Mouse (Mus musculus) splenic B cell, adult 2 months (primary cell): Measurements from ENCODE around the gene Sdhd.

Experiments
- DNase-seq: peaks from one replicate; pipeline ENCODE4 v3.0.0-alpha.2; 2011; ENCODE audit warnings: low read depth, low spot score
- H3K27me3 ChIP-seq: 2 replicates; pipeline ENCODE4 v1.6.1; 2012; ENCODE audit warnings: mild to moderate bottlenecking, low read length, moderate library complexity, mixed read lengths; ENCODE audit not compliant: control insufficient read depth, poor library complexity, insufficient read depth, severe bottlenecking
- H3K36me3 ChIP-seq: 2 replicates; pipeline ENCODE4 v1.6.1; 2012; ENCODE audit warnings: mild to moderate bottlenecking, low read length, moderate library complexity, mixed read lengths; ENCODE audit not compliant: control insufficient read depth, poor library complexity, insufficient read depth, severe bottlenecking

The Sdhd gene

GRCm38 (mm10) chr9:50602055-50602845 lies 1.4 kb downstream of the Sdhd start:
- DNase-seq: no peak
- Histone ChIP-seq H3K27me3 (no peaks in the 10 kb centered on the region), H3K36me3 (peaks cover 5% of the 10 kb centered on the region)

DNA sequence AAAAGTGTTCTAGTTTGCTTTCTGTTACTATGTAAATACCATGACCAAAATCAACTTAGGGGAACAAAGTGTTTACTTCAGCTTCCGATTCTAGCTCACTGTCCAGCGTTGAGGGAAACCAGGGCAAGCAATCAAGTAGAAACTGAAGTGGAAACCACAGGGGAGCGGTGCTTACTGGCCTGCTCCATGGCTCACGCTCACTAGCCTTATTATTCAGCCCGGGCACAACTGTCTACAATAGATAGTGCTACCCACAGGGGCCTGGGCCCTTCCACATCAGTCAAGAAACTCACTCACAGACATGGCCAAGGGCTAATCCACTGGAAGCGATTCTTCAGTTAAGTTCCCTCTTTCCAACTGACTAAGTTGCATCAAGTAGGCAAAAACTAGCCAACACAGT lies 2.1 kb downstream of the Sdhd start:
- no peaks in the 10 kb centered on the region for H3K27me3 ChIP-seq
- H3K36me3 ChIP-seq: peaks cover 5% of the 10 kb centered on the region
- DNase-seq: no peak

DNA sequence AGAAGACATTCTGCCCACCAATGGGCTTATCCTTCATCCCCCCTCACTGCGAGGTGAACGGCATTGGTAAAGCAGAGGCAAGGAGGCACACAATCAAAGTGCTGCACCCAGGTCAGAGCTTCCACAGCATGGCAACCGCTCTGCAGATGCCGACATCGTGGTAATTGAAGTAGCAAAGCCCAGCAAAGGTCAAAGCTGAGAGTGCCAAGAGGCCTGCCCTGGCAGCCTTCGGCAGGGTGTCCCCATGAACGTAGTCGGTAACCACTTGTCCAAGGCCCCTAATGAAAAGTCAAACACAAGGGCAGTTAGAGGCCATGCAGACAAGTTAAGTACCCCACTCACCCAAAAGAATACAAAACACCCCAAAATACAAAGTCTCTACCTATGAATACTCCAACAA lies 6.6 kb downstream of the Sdhd start:
- peaks cover 5% of the 10 kb centered on the region for H3K36me3 ChIP-seq
- no peak for DNase-seq

DNA sequence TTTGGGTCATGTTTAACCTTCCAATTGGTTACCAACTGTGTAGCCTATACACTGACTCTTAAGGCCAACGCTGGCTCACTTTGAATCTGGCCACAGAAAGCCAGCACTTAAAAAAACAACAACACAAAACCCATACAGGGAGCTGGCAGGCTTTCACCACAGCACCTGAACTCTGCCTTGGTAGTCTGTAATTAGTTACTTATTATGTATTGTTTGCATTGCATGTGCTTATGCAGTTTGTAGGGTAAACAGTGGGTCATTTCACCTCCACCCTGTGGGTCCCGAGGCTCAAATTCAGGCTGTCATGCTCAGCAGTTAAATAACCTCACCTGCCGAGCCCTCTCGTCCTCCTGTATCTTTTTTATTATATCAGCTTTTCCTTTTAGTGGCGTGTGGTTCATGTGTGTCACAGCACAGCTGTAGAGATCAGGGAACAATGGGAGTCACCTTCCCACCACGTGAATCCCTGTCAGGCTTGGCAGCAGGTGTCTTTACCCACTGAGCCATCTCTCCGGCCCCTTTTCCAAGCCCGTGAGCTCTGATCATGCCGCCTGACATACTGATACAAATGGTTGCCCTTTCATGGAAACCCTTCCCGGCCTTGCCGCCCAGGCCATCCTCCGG lies 8.7 kb downstream of the Sdhd start:
- DNase-seq: no peak
- Histone ChIP-seq H3K36me3 (peaks cover 5% of the 10 kb centered on the region), H3K27me3 (no peaks in the 10 kb centered on the region)

More for the DNA sequence above, 6.6 kb downstream of the Sdhd start:
- H3K27me3 ChIP-seq: no peaks in the 10 kb centered on the region

GRCm38 (mm10) chr9:50593544-50593943 lies 10.1 kb downstream of the Sdhd start:
- no peaks in the 10 kb centered on the region for H3K27me3 ChIP-seq
- H3K36me3 ChIP-seq: no peaks in the 10 kb centered on the region
- DNase-seq: peak; percentile 76

- DNase-seq: no peak
- H3K36me3 ChIP-seq: no peaks in the 10 kb centered on the region
- no peaks in the 10 kb centered on the region for H3K27me3 ChIP-seq
Observed at GRCm38 (mm10) chr9:50592955-50593354, 10.7 kb downstream of the Sdhd start.

DNA sequence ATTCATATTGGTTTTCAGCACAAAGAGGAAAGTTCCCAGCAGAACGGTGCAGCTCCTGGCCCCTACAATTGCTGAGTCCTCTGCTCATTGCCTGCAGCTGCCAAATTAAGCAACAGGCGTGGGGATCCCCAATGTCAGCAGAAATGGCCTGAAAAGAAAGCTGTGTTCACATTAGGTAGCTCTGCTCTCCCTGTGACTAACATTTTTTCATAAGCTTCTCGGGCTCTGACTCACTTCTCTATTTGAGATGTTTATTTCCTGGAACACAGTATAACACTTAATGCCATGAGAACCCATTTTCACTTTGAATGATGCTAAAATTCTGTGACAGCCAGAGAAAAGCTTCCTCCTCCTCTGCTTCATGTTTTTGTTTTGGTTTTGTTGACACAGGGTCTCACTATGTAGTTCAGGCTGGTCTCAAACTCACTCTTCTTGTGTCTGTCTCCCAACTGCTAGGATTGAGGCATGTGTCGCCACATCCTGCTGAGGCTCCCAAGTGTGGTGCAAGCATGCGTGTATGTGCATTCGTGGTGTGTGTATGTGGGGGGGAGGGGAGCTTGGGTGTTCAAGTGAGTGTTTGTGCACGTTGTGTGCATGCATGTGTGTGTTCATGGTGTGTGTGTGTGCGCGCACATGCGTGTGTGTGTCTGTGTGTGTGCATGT lies 12.6 kb downstream of the Sdhd start:
- Histone ChIP-seq H3K27me3 (no peaks in the 10 kb centered on the region), H3K36me3 (no peaks in the 10 kb centered on the region)
- DNase-seq: peak; percentile 12

DNA sequence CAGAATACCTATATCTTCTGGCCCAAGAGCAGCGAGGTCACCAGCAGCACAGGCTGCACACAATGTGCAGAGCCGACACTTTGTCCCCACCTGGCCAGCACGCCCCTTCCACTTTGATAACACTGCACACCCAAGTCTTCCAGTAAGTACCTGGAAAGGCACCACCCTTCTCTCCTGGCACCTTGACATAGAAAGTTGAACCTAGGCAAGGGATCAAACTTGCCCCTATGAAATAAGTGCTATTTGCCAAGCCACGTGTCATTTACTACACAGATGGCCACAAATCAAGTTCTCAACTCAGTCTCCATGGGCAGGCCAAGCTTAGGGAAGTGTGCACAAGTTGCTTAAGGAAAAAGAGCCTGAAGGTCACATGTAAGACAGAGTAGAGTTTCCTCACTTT lies 16.7 kb downstream of the Sdhd start:
- Histone ChIP-seq H3K36me3 (no peaks in the 10 kb centered on the region), H3K27me3 (no peaks in the 10 kb centered on the region)
- no peak for DNase-seq

DNA sequence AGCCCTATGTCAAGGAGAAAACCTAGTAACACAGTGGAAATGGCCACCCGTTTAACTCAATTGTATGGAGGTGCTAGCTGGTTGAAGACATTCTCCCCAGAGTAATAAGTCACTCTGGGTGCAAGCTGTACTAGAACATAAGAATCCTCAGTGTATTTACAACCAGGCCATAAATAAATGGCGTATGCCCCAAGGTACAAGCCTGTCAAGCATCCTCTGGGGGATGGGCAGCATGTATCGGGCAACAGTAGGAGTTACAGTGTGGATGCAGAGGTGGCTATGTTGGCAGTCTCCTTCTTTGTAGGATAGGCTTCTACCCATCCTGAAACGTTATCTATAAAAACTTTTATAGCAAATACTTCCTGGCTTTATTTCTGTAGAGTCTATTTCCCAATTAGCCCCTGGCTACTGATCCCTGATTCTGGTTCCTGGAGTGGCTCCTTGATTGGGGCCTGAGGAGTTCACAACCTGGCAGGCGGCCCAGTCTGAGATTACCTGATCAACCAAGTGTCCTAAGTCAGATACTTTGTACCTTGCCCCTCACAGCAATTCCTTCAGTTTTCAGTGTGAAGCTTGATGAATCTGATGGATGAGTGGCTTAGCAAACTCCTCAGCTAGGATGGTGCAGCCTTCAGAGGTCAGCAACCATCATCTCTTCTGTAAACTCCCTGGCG lies 18.3 kb downstream of the Sdhd start:
- DNase-seq: no peak
- Histone ChIP-seq H3K36me3 (no peaks in the 10 kb centered on the region), H3K27me3 (no peaks in the 10 kb centered on the region)

DNA sequence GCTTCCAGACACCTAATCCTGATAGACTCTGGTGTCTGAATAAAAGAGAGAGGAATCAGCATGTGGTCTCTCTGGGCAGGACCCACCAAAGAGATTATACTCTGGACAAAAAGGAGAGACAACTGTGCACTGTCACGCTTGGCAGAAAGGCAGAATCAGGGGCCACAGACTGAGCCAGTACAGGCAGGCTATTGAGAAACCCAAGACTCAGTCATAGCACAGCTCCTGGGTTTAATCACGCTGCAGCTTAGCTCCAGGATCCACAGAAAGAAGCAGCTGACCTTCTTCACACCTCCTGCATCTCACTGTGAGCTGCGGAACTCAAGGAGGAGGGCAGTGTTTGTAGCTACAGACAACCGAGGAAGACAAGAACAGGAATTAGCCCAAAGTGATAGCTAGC lies 23.2 kb downstream of the Sdhd start:
- H3K27me3 ChIP-seq: no peaks in the 10 kb centered on the region; the same call in 1 of the 2 replicates
- DNase-seq: no peak
- H3K36me3 ChIP-seq: no peaks in the 10 kb centered on the region

DNA sequence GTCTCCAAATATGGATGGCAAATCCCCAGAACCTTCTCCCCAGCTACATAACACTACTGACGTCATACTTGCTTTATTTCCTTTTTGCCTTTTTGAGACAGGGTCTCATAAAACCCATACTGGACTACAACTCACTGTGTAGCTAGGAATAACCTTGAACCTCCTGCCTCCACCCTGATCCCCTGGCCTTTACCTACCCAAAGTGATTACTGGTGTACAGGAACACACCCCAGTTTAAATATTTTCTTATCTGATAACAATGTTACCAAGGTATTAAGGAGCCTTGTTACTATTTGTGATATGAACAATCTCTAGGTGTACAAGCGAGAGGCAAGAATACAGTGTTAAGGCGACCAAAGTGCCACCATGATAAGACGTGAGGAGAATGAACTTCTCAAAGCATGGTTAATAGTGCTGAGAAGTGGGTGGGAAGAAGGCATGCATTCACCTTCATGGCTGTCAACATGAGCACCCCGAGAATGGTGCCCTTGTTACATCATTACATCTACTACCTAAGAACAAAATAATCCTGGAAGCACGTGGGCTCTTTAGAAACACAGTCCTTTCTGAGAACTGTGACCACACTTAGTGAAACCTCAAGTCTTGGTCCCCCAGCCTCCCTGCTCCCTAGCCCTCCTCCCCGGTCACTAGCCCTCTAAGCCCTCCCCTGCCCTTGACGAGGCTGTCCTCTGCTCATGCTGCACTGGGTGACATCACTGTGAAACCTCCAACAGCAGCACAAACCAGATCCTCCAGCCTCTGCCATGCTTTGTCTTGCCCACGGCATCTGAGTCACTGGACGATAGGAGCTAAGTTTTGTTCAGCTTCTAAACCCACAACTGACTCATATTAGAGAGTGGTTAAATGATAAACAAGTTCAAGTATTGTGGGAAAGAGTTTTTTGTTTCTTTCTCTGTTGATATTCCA lies 33.8 kb downstream of the Sdhd start:
- no peaks in the 10 kb centered on the region for H3K36me3 ChIP-seq
- no peak for DNase-seq
- H3K27me3 ChIP-seq: no peaks in the 10 kb centered on the region

GRCm38 (mm10) chr9:50567881-50568280 lies 35.7 kb downstream of the Sdhd start:
- no peaks in the 10 kb centered on the region for H3K36me3 ChIP-seq
- no peak for DNase-seq
- H3K27me3 ChIP-seq: no peaks in the 10 kb centered on the region

DNA sequence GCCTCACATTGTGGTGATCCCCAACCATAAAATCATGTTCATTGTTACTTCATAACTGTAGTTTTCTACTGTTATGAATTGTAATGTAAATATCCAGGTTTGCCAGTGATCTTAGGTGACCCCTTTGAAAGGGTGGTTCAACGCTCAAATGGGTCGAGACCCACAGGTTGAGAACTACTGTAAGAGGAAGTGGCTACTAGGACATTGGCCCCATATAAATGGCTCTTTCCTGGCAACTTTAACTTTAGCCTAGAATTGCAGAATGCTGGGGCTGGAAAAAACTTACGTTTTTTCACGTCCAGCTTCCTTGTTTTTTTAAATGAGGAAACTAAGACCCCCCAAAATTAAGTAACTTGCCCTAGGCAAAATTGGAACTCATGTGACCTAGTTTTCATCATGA lies 36.2 kb downstream of the Sdhd start:
- DNase-seq: no peak
- Histone ChIP-seq H3K36me3 (no peaks in the 10 kb centered on the region), H3K27me3 (no peaks in the 10 kb centered on the region)

DNA sequence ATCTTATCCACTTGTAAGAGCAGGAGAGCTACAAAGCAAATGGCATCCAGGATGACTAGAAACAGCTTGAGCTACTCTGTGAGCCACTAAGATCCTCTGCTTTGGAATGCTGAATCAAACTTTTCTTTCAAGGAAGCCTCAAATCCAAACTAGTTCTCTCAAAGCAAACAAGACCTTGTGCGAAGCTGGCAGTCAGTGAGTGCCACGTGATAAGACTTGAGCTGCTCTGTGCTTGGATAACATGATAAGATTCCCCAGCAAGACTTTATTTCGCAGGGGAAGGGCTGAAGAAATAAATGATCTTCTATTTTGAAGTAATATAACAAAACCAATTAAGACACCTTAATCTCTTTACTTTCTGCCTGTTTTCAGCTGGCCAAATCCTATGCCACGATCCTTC lies 37.7 kb downstream of the Sdhd start:
- Histone ChIP-seq H3K27me3 (no peaks in the 10 kb centered on the region), H3K36me3 (no peaks in the 10 kb centered on the region)
- no peak for DNase-seq
